Mouse (Mus musculus): Measurements from ENCODE around the gene Ccnjl. TPM values are rescaled to one million over a fixed set of nuclear protein-coding genes. Genes with fewer than 3 reads are reported as not detected.

Gene Ccnjl
- polyA plus RNA-seq, 1 experiment from 2014 or later = 7.4 TPM

DNA sequence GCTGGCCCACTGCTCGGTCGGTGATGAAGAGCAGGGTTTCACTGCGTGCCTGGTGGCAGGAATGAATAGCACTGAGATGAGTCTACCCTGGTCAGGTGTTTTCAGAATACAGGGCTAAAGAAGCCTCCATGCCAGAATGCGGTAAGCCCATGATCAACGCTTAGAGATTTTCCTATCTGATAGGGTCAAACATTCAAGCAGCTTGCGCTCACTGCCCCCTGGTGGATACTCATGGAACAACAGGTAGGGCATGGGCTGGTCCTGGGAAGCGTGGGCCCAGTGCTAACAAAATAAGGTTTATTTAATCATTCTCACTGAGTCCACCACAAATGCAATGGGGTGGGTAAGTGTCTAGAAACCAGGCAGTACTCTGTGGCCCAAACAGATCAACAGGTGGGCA is 35.9 kb upstream of the Ccnjl start:
- no peaks in the 10 kb centered on the region for H3K27me3 ChIP-seq (ENCODE audit: control insufficient read depth, insufficient read depth, low read depth, low read length)
- no peak overlapping the region for H3K27ac ChIP-seq (ENCODE audit: low read length)
- no peaks in the 10 kb centered on the region for H3K9me3 ChIP-seq (replicated peaks; ENCODE audit: control insufficient read depth, low read length, poor library complexity, severe bottlenecking)
- WGBS = 29% methylated on average over 7 of the region's 7 CpGs
- ATAC-seq = no peak; the same call in 1 of the 2 replicates
- H3K4me2 ChIP-seq (ENCODE audit: low read length) = no peak overlapping the region
- H3K4me3 ChIP-seq (ENCODE audit: low read depth, low read length) = no peak overlapping the region
- no peaks in the 10 kb centered on the region; the same call in 1 of the 2 replicates for H3K4me1 ChIP-seq (ENCODE audit: control insufficient read depth, insufficient read depth, low read length)
- H3K36me3 ChIP-seq (ENCODE audit: control insufficient read depth, insufficient read depth, low read length) = no peaks in the 10 kb centered on the region
- H3K9ac ChIP-seq (ENCODE audit: low read depth, low read length) = no peak overlapping the region

DNA sequence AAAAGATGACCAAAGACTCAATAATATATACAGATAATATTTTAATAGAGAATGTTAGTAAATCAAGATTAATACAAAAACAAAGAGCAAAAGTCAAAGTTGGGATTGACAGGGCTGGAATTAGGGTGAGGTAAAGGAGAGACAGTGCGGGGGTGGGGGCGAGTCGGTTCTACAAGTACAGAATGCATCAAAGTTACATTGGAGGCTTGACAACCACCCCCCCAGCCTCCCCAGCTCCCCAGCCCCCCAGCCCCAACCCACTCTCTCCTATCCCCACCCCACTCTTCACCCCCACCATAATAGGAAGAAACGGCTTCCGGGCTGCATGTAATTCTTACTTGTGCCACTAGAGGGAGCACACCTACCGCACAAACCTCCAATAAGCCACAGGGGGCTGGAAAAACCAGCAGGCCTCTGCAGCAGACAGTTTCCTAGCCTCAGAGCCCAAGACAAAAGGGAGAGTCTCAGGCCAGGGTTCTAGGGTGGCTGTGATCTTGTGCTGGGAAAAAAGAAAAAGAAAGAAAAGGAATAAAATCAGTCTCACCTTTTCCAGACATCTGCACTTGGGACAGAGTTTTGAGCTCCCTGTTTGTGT is 34.7 kb upstream of the Ccnjl start:
- WGBS = 24% methylated on average over 6 of the region's 6 CpGs

DNA sequence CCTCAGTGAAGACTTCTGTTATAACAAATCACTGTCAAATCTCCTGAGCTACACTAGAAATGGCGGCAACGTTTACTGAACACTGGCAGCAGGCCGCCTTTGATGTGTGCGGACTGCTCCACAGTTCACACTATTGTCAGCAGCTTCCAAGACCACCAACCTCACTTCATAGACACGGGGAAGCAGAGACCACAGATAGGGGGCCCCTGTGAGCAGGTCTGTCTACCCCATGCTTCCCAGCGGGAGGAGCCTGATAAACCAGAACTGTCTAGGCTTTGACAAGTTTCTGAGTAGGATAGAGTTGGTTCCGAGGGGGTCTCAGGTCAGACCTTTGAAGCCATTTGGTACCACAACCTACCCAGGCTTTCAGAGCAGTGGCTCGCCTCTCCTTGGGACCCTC is 33.5 kb upstream of the Ccnjl start:
- Histone ChIP-seq H3K4me1 (ENCODE audit: control insufficient read depth, insufficient read depth, low read length) (no peaks in the 10 kb centered on the region; the same call in 1 of the 2 replicates), H3K36me3 (ENCODE audit: control insufficient read depth, insufficient read depth, low read length) (no peaks in the 10 kb centered on the region), H3K4me2 (ENCODE audit: low read length) (no peak overlapping the region), H3K4me3 (ENCODE audit: low read depth, low read length) (no peak overlapping the region), H3K9ac (ENCODE audit: low read depth, low read length) (no peak overlapping the region), H3K27me3 (ENCODE audit: control insufficient read depth, insufficient read depth, low read depth, low read length) (no peaks in the 10 kb centered on the region), H3K27ac (ENCODE audit: low read length) (no peak overlapping the region), H3K9me3 (replicated peaks; ENCODE audit: control insufficient read depth, low read length, poor library complexity, severe bottlenecking) (no peaks in the 10 kb centered on the region)
- no peak for ATAC-seq
- 36% methylated on average over 8 of the region's 8 CpGs for WGBS

More for the DNA sequence above, 34.7 kb upstream of the Ccnjl start:
- Histone ChIP-seq H3K4me3 (ENCODE audit: low read depth, low read length) (no peak overlapping the region), H3K27me3 (ENCODE audit: control insufficient read depth, insufficient read depth, low read depth, low read length) (no peaks in the 10 kb centered on the region), H3K4me2 (ENCODE audit: low read length) (no peak overlapping the region), H3K9me3 (replicated peaks; ENCODE audit: control insufficient read depth, low read length, poor library complexity, severe bottlenecking) (no peaks in the 10 kb centered on the region), H3K4me1 (ENCODE audit: control insufficient read depth, insufficient read depth, low read length) (no peaks in the 10 kb centered on the region; the same call in 1 of the 2 replicates), H3K27ac (ENCODE audit: low read length) (no peak overlapping the region), H3K36me3 (ENCODE audit: control insufficient read depth, insufficient read depth, low read length) (no peaks in the 10 kb centered on the region), H3K9ac (ENCODE audit: low read depth, low read length) (no peak overlapping the region)
- peak; percentile 79 for ATAC-seq

DNA sequence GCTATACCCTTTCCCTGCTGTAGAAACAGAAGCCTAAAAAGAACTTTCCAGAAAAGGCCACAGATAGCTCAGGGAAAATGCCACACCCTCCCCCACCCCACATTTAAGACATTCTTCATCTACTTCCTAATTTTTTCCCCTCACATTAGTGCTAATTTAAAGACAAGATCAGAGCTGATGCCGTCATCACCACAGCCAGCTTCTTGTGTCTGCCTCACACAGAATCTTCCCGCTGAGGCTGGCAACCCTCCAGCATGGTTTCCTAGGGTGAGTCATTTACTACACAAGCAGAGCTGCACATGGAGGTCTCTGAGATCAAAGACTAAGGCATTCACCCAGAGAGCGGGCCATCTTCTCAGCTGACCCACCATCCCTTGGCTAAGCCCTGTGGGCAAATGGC is 33.1 kb upstream of the Ccnjl start:
- WGBS = 34% methylated on average over 3 of the region's 3 CpGs
- Histone ChIP-seq H3K9me3 (replicated peaks; ENCODE audit: control insufficient read depth, low read length, poor library complexity, severe bottlenecking) (no peaks in the 10 kb centered on the region), H3K27me3 (ENCODE audit: control insufficient read depth, insufficient read depth, low read depth, low read length) (no peaks in the 10 kb centered on the region), H3K4me2 (ENCODE audit: low read length) (no peak overlapping the region), H3K4me3 (ENCODE audit: low read depth, low read length) (no peak overlapping the region), H3K4me1 (ENCODE audit: control insufficient read depth, insufficient read depth, low read length) (no peaks in the 10 kb centered on the region; the same call in 1 of the 2 replicates), H3K27ac (ENCODE audit: low read length) (no peak overlapping the region), H3K36me3 (ENCODE audit: control insufficient read depth, insufficient read depth, low read length) (no peaks in the 10 kb centered on the region), H3K9ac (ENCODE audit: low read depth, low read length) (no peak overlapping the region)
- ATAC-seq = no peak

DNA sequence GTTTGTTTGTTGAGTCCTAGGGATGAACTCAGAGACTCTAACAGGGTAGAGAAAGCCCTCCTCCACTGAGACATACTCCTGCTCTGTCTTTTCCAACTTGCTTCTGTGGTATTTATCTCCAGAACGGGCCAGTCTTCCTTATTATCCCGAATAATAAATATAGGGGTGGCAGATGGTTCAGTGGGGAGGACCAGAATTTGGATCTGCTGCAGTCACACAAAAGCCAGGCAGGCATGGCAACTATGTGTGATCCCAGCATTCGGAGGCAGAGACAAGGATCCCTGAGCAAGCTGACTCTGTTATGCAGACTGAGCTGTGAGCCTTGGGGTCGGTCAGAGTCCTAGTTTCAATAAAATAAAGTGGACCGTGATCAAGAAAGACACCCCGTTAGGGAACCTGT is 27.3 kb upstream of the Ccnjl start:
- no peak for ATAC-seq
- H3K27ac ChIP-seq (ENCODE audit: low read length) = no peak overlapping the region
- WGBS = 82% methylated on average over 6 of the region's 6 CpGs
- no peaks in the 10 kb centered on the region for H3K36me3 ChIP-seq (ENCODE audit: control insufficient read depth, insufficient read depth, low read length)
- H3K4me3 ChIP-seq (ENCODE audit: low read depth, low read length) = no peak overlapping the region
- H3K27me3 ChIP-seq (ENCODE audit: control insufficient read depth, insufficient read depth, low read depth, low read length) = no peaks in the 10 kb centered on the region
- no peaks in the 10 kb centered on the region for H3K4me1 ChIP-seq (ENCODE audit: control insufficient read depth, insufficient read depth, low read length)
- H3K4me2 ChIP-seq (ENCODE audit: low read length) = no peak overlapping the region
- no peak overlapping the region for H3K9ac ChIP-seq (ENCODE audit: low read depth, low read length)
- no peaks in the 10 kb centered on the region for H3K9me3 ChIP-seq (replicated peaks; ENCODE audit: control insufficient read depth, low read length, poor library complexity, severe bottlenecking)

DNA sequence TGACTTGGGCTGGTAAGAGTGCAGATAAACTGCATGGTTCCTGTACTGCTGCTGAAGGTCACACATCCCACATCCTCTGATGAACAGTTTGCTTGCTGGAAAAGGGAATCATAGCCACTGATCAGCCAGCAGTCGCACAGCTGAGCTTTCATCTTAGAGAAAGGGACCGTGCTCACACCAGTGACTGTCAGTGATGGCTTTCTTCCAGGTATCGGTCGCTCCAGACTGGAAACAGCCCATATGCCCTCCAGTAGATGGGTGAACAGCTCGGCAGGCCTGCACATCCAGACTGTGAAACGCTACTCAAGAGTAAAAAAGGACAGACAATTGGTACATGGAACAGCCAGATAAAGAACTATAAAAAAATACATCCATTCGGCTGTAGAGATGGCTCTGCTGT is 23.4 kb upstream of the Ccnjl start:
- H3K36me3 ChIP-seq (ENCODE audit: control insufficient read depth, insufficient read depth, low read length) = no peaks in the 10 kb centered on the region
- no peaks in the 10 kb centered on the region for H3K4me1 ChIP-seq (ENCODE audit: control insufficient read depth, insufficient read depth, low read length)
- H3K4me2 ChIP-seq (ENCODE audit: low read length) = no peak overlapping the region
- no peaks in the 10 kb centered on the region for H3K9me3 ChIP-seq (replicated peaks; ENCODE audit: control insufficient read depth, low read length, poor library complexity, severe bottlenecking)
- H3K27ac ChIP-seq (ENCODE audit: low read length) = no peak overlapping the region
- H3K27me3 ChIP-seq (ENCODE audit: control insufficient read depth, insufficient read depth, low read depth, low read length) = no peaks in the 10 kb centered on the region
- ATAC-seq = no peak
- no peak overlapping the region for H3K4me3 ChIP-seq (ENCODE audit: low read depth, low read length)
- 84% methylated on average over 7 of the region's 7 CpGs for WGBS
- no peak overlapping the region for H3K9ac ChIP-seq (ENCODE audit: low read depth, low read length)

DNA sequence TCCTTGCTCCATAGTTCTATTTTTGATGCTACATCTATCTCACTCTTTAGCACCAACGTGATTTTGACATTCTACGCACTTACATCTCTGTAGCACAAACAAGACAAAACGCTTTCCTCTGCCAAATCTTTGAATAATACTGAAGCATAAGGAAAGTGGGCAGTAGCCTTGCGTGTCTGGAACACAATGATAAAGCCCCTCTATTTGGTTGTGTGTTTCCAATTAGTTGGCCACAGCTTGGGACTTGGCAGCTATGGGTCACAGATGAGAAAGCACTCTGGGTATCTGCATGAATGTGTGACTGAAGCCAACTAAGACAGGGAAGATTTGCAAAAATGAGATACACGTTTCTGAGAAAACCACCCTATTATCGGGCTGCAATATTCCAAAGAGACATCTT is 20.6 kb upstream of the Ccnjl start:
- Histone ChIP-seq H3K4me1 (ENCODE audit: control insufficient read depth, insufficient read depth, low read length) (no peaks in the 10 kb centered on the region), H3K4me3 (ENCODE audit: low read depth, low read length) (no peak overlapping the region), H3K27ac (ENCODE audit: low read length) (no peak overlapping the region), H3K9ac (ENCODE audit: low read depth, low read length) (no peak overlapping the region), H3K36me3 (ENCODE audit: control insufficient read depth, insufficient read depth, low read length) (no peaks in the 10 kb centered on the region), H3K27me3 (ENCODE audit: control insufficient read depth, insufficient read depth, low read depth, low read length) (no peaks in the 10 kb centered on the region), H3K4me2 (ENCODE audit: low read length) (no peak overlapping the region), H3K9me3 (replicated peaks; ENCODE audit: control insufficient read depth, low read length, poor library complexity, severe bottlenecking) (no peaks in the 10 kb centered on the region)
- WGBS = 84% methylated on average over 6 of the region's 6 CpGs
- ATAC-seq = no peak

DNA sequence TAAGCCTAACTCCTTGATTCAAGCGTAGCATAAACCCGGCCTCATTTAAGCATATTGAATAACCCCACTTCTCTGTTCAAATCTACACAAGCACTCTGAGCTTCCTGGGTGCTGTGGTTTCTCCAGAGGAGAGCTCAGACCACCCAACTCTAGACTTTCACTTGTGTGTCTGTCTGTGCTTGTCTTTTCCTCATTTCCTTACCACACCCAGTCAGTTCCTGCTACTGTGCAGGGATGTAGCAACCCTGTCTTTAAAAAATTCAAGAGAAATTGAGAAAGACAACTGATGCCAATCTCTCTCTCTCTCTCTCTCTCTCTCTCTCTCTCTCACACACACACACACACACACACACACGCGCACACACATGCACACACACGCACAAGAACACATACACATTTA is 18.7 kb upstream of the Ccnjl start:
- over 99% methylated on average over 5 of the region's 5 CpGs for WGBS
- Histone ChIP-seq H3K36me3 (ENCODE audit: control insufficient read depth, insufficient read depth, low read length) (no peaks in the 10 kb centered on the region), H3K4me1 (ENCODE audit: control insufficient read depth, insufficient read depth, low read length) (no peaks in the 10 kb centered on the region), H3K27me3 (ENCODE audit: control insufficient read depth, insufficient read depth, low read depth, low read length) (no peaks in the 10 kb centered on the region), H3K9ac (ENCODE audit: low read depth, low read length) (no peak overlapping the region), H3K4me2 (ENCODE audit: low read length) (no peak overlapping the region), H3K4me3 (ENCODE audit: low read depth, low read length) (no peak overlapping the region), H3K9me3 (replicated peaks; ENCODE audit: control insufficient read depth, low read length, poor library complexity, severe bottlenecking) (no peaks in the 10 kb centered on the region), H3K27ac (ENCODE audit: low read length) (no peak overlapping the region)
- ATAC-seq = no peak

DNA sequence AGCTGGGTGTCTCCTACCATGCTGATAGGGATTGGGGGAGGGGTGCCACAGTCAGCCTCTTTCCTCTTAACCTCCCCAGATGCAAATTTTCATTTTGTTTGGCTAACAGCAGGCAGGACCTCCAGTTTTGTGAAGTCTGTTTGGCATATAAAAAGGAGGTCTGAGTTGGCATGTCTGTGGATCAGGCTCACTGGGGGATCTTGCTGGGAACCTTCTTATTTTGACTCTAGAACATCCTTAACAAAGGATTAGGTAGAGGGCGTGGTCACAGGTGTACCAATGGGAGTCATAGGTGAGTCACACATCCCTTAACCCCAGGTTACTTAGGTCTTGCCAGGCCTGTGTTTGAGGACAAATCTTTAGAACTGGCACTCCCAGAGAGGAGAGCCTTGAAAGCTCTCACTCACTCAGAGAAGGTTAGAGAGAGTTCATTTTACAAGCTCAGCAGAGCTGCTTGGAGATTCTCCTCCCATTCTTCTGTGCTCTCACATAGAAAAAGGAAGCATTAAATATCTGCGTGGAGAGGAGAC is 15.9 kb upstream of the Ccnjl start:
- no peak overlapping the region for H3K27ac ChIP-seq (ENCODE audit: low read length)
- H3K9me3 ChIP-seq (replicated peaks; ENCODE audit: control insufficient read depth, low read length, poor library complexity, severe bottlenecking) = no peaks in the 10 kb centered on the region
- H3K27me3 ChIP-seq (ENCODE audit: control insufficient read depth, insufficient read depth, low read depth, low read length) = no peaks in the 10 kb centered on the region
- WGBS = 74% methylated on average over 2 of the region's 2 CpGs
- H3K36me3 ChIP-seq (ENCODE audit: control insufficient read depth, insufficient read depth, low read length) = no peaks in the 10 kb centered on the region
- no peak overlapping the region for H3K4me2 ChIP-seq (ENCODE audit: low read length)
- H3K4me1 ChIP-seq (ENCODE audit: control insufficient read depth, insufficient read depth, low read length) = no peaks in the 10 kb centered on the region
- no peak overlapping the region for H3K9ac ChIP-seq (ENCODE audit: low read depth, low read length)
- no peak overlapping the region for H3K4me3 ChIP-seq (ENCODE audit: low read depth, low read length)
- ATAC-seq = no peak

Measured in midbrain, embryonic 16.5 days (tissue).